Mouse (Mus musculus) cortical plate, adult 2 months (tissue): ENCODE data around the gene Slc24a2. TPM values are rescaled to one million over a fixed set of nuclear protein-coding genes. Genes with fewer than 3 reads are reported as not detected.

ENCODE experiments used
- H3K27ac ChIP-seq: fragments of 200-500 bp; 2 replicates; pipeline ENCODE4 v1.5.1; 2012; ENCODE audit warnings: low read length, control low read depth, inconsistent platforms; ENCODE audit not compliant: insufficient read depth
- H3K4me1 ChIP-seq: fragments of 200-500 bp; 2 replicates; pipeline ENCODE4 v1.6.1; 2011; ENCODE audit warnings: low read length; ENCODE audit not compliant: control insufficient read depth, insufficient read depth
- H3K4me3 ChIP-seq: fragments of 200-500 bp; 2 replicates; pipeline ENCODE4 v1.5.1; 2011; ENCODE audit warnings: mild to moderate bottlenecking, low read length, control low read depth; ENCODE audit not compliant: insufficient read depth
- CTCF ChIP-seq: fragments of 200-500 bp; IDR thresholded peaks from 2 replicates; pipeline ENCODE4 v1.5.1; 2011; ENCODE audit warnings: mild to moderate bottlenecking, control low read depth, low read length; ENCODE audit not compliant: insufficient read depth; ENCODE audit errors: extremely low read depth
- POLR2A ChIP-seq: fragments of 200-500 bp; IDR thresholded peaks from 2 replicates; pipeline ENCODE4 v1.6.1; 2011; ENCODE audit warnings: mild to moderate bottlenecking, low read length, control low read depth; ENCODE audit not compliant: insufficient read depth; ENCODE audit errors: extremely low read depth
- polyA plus RNA-seq: library from polyadenylated mRNA; depleted of rRNA; stranded (reverse); fragments of >200 nt; gene quantifications from 2 replicates; pipeline ENCODE4 v1.2.3, GENCODE M21; 2012

The Slc24a2 gene
- polyA plus RNA-seq, 1 experiment, result 116 TPM

GRCm38 (mm10) chr4:87088713-87089112 lies 141.6 kb downstream of the Slc24a2 start:
- peak overlapping the region; percentile 4; the same call in 1 of the 2 replicates for H3K27ac ChIP-seq
- TF ChIP-seq POLR2A (no peak), CTCF (no peak)

DNA sequence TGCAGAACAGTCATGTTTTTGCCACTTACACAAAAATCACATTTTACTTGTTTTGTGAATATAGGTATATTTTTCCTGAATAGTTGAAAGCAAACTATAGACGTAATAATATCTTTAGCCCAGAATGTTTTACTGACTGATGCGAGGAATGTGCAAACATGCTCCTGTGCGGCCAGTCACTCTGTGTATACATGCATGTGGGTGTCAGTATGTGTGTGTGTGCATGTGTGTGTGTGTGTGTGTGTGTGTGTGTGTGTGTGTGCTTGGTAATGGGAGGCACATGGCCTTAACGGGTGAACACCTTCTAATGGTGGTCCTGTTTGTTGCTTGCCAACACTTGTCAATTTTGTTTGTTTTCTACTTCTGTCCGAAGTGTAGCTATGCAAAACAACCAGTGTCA lies 142.7 kb downstream of the Slc24a2 start:
- TF ChIP-seq POLR2A (no peak), CTCF (no peak)
- Histone ChIP-seq H3K27ac (0 out of 2 replicates have a peak overlapping the region, but pooled peaks have one; percentile 40), H3K4me3 (no peak overlapping the region)

More at GRCm38 (mm10) chr4:87088713-87089112, 141.6 kb downstream of the Slc24a2 start:
- H3K4me1 ChIP-seq, result peaks cover 9% of the 10 kb centered on the region
- H3K4me3 ChIP-seq, result no peak overlapping the region

GRCm38 (mm10) chr4:87086933-87087577 lies 143.2 kb downstream of the Slc24a2 start:
- TF ChIP-seq POLR2A, result no peak
- TF ChIP-seq CTCF, result no peak
- Histone ChIP-seq H3K4me1 (peaks cover 8% of the 10 kb centered on the region), H3K27ac (peak overlapping the region; percentile 36; the same call in 1 of the 2 replicates), H3K4me3 (no peak overlapping the region)

More for the DNA sequence above, 142.7 kb downstream of the Slc24a2 start:
- H3K4me1 ChIP-seq, result peaks cover 8% of the 10 kb centered on the region

DNA sequence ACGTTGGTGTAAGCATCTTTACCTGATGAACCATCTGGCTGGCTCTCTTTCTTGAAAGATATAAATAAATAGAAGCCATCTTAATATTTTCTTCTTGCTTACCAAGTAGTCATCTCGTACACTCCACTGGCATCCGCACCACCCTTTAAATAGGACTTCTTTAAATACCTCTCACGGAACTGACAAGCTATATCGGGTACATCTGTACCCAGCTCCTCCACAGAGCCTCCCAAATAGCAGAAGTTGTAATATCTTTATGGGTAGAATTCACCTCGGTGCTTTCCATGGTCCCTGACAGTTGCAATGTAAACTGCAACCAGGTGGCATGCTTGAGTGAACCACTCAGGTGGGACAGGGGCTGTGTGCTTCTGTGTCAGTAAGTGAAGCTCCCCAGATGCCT lies 149.0 kb downstream of the Slc24a2 start:
- H3K27ac ChIP-seq, result no peak overlapping the region
- no peak overlapping the region for H3K4me3 ChIP-seq
- H3K4me1 ChIP-seq, result peaks cover 3% of the 10 kb centered on the region; the same call in 1 of the 2 replicates
- TF ChIP-seq CTCF, result no peak
- TF ChIP-seq POLR2A, result no peak

GRCm38 (mm10) chr4:87079305-87079704 lies 151.0 kb downstream of the Slc24a2 start:
- TF ChIP-seq CTCF (no peak), POLR2A (no peak)

GRCm38 (mm10) chr4:87078726-87079125 lies 151.6 kb downstream of the Slc24a2 start:
- Histone ChIP-seq H3K4me3 (no peak overlapping the region), H3K27ac (no peak overlapping the region), H3K4me1 (peaks cover 3% of the 10 kb centered on the region; the same call in 1 of the 2 replicates)
- no peak for TF ChIP-seq POLR2A
- no peak for TF ChIP-seq CTCF

More at GRCm38 (mm10) chr4:87079305-87079704, 151.0 kb downstream of the Slc24a2 start:
- no peak overlapping the region for H3K4me3 ChIP-seq
- H3K27ac ChIP-seq, result no peak overlapping the region
- H3K4me1 ChIP-seq, result peaks cover 3% of the 10 kb centered on the region; the same call in 1 of the 2 replicates

DNA sequence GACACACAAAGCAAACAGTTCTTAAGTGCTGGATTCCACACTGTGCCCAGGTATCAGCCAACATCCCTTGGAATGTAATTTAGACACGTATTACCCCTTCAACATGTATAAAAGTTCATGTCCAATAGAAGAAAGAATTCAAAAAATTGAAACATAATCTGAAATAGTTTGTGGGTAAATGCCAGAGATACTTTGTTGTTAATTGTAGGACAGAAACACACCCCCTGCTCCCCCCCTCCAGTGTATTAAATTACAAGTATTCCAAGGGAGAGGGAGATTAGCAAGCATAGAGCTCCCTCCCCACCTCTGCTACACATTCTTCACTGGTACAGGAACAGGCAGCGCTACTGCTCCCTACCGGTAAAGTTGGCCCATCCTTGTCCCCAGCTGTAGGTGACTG lies 154.5 kb downstream of the Slc24a2 start:
- no peaks in the 10 kb centered on the region; the same call in 1 of the 2 replicates for H3K4me1 ChIP-seq
- no peak overlapping the region for H3K27ac ChIP-seq

DNA sequence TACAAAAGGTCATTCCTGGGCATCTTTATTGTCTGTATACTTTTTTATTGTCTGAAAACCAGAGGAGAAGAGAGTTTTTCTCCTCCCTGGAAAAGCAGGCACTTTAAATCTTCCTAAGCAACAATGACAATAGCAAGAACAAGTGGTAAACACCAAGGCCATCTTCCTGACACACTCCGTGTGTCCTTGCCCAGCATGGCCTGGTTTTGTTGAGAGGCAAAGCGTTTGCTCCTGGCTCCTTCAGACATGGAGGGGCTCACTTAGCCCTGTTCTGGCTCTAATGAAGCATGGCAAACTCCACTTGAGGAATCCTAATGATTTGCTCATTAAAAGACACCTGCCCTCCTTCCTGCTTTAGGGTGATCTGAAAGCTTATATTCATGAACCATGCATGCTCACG lies 162.2 kb downstream of the Slc24a2 start:
- no peak overlapping the region for H3K27ac ChIP-seq
- TF ChIP-seq CTCF (no peak), POLR2A (no peak)
- H3K4me1 ChIP-seq, result peaks cover 5% of the 10 kb centered on the region
- H3K4me3 ChIP-seq, result no peak overlapping the region

More for the DNA sequence above, 154.5 kb downstream of the Slc24a2 start:
- no peak overlapping the region for H3K4me3 ChIP-seq
- TF ChIP-seq POLR2A (no peak), CTCF (no peak)

GRCm38 (mm10) chr4:87065227-87065626 lies 165.1 kb downstream of the Slc24a2 start:
- Histone ChIP-seq H3K4me1 (peaks cover 7% of the 10 kb centered on the region; the same call in 1 of the 2 replicates), H3K4me3 (no peak overlapping the region), H3K27ac (no peak overlapping the region; the same call in 1 of the 2 replicates)
- TF ChIP-seq CTCF, result no peak
- no peak for TF ChIP-seq POLR2A

DNA sequence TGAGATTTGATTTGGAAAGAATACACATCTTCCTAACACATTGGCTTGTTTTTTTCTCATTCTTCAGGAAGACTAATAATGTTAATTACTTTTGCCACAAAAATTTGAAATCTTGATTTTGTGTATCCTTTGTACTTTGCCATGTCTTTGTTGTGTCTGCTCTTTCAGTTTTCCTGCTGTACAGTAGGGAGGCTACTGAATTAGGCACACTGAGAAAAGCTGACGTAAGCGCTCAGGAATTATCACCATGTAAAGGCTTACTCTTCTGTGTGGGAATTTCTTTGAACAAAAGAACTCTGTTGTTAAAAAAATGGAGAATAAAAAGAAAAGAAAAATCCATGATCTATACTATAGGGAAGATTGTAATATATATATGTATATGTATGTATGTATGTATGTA lies 165.7 kb downstream of the Slc24a2 start:
- TF ChIP-seq POLR2A, result no peak
- TF ChIP-seq CTCF, result no peak

More for the DNA sequence above, 165.7 kb downstream of the Slc24a2 start:
- H3K27ac ChIP-seq, result no peak overlapping the region
- H3K4me3 ChIP-seq, result no peak overlapping the region
- peaks cover 7% of the 10 kb centered on the region; the same call in 1 of the 2 replicates for H3K4me1 ChIP-seq
